Mouse (Mus musculus) bone marrow macrophage, adult 2 months (primary cell): Measurements from ENCODE around the gene Grid1.

Source experiments
- CTCF ChIP-seq: IDR thresholded peaks from 2 replicates; pipeline ENCODE4 v1.5.1; 2012; ENCODE audit warnings: low read depth, mild to moderate bottlenecking, low read length, moderate library complexity
- POLR2A ChIP-seq: IDR thresholded peaks from 2 replicates; pipeline ENCODE4 v1.6.1; 2012; ENCODE audit warnings: mild to moderate bottlenecking, low read depth, low read length, borderline replicate concordance

DNA sequence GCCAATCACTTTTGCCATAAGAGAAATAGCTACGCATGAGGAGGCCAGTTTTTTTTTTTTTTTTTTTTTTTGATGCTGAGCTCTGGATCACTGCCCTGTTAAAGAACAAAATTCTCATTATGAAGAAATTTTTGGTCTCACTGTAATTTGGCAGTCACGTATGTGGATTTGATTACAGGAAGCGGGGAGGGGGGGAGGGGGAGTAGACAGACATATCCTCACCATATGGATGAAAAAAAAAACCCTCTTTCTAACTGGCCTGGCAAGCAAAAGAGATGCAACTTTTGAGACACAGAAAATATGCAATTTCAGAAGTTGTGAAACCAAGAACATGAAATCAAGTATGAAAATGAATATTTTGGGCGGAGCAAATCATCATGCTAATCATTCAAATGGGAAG lies 573.7 kb downstream of the Grid1 start:
- TF ChIP-seq CTCF (no peak), POLR2A (no peak)
